ENCODE assay signal across 26 mouse cellular contexts in genomic region chr8:83719693-83720092, GRCm38 (mm10). TPM values are rescaled to one million over a fixed set of nuclear protein-coding genes. Genes with fewer than 3 reads are reported as not detected.
DNase-seq lines count a peak whose midpoint lies in the region; ATAC-seq and TF ChIP-seq lines count a peak whose summit lies in the region.
"Had no signal": no experiment of that assay in that cellular context is flagged by ENCODE, and none has a peak within 500 bp of the region (broad histone marks: within the 10 kb centered on the region; RNA-seq: fewer than 3 reads in every experiment).

No protein-coding gene starts in this region.

- TF ChIP-seq POLR2A in lung, adult 2 months (IDR thresholded peaks at IDR 0.05; ENCODE audit: borderline replicate concordance, extremely low read depth, low read depth, low read length) = peak; percentile 34; the same call in 1 of the 2 replicates
- TF ChIP-seq POLR2A in ES-Bruce4 (IDR thresholded peaks at IDR 0.05; ENCODE audit: insufficient read depth, low read length) = no peak

- no peak for TF ChIP-seq CTCF in gastrocnemius, adult 2 months (IDR thresholded peaks at IDR 0.05)
- TF ChIP-seq CTCF in lung, adult 2 months (IDR thresholded peaks at IDR 0.05; ENCODE audit: insufficient read depth, low read length) = no peak
- no peak for TF ChIP-seq CTCF in lung, postnatal 0 days (IDR thresholded peaks at IDR 0.05)
- no peak for TF ChIP-seq CTCF in ES-Bruce4 (IDR thresholded peaks at IDR 0.05; ENCODE audit: low read depth, low read length)
- TF ChIP-seq CTCF in midbrain, postnatal 0 days (IDR thresholded peaks at IDR 0.05) = no peak

- H3K4me2 ChIP-seq in lung, postnatal 0 days (replicated peaks; ENCODE audit: low read depth, low read length) = no peak overlapping the region
- H3K4me2 ChIP-seq in midbrain, postnatal 0 days (ENCODE audit: low read depth, low read length, poor library complexity, severe bottlenecking) = no peak overlapping the region
- H3K4me2 ChIP-seq: embryonic facial prominence, embryonic 13.5 days; embryonic facial prominence, embryonic 15.5 days; forebrain, embryonic 13.5 days had no signal

- ATAC-seq in lung, postnatal 0 days = no peak
- no peak for ATAC-seq in midbrain, postnatal 0 days (ENCODE audit: low FRiP score)
- ATAC-seq: CD4-positive, CD25-positive, alpha-beta regulatory T cell, adult 4 months; forebrain, embryonic 13.5 days; forebrain, embryonic 16.5 days had no signal

- peak; percentile 6 for DNase-seq in gastrocnemius, adult 2 months
- DNase-seq in gastrocnemius, postnatal 14 days = no peak
- DNase-seq in lung, adult 2 months = no peak
- DNase-seq in lung, postnatal 0 days (ENCODE audit: low spot score) = no peak
- peak; percentile 13 for DNase-seq in naive thymus-derived CD4-positive, alpha-beta T cell, adult 2 months (ENCODE audit: low read depth)
- no peak for DNase-seq in urinary bladder, postnatal 10 days (ENCODE audit: low spot score)
- no peak for DNase-seq in midbrain, postnatal 0 days (ENCODE audit: low spot score)
- DNase-seq: adrenal gland, adult 2 months; adrenal gland, postnatal 10 days; adrenal gland, postnatal 25 days; cerebellum, adult 11 months; cerebellum, adult 18-20 months; cerebellum, adult 8-10 months; cerebellum, adult 9-11 months; cerebellum, postnatal 14 days; cerebellum, postnatal 36 days; embryo, embryonic 11 days had no signal

- peaks cover 9% of the 10 kb centered on the region; the same call in 1 of the 2 replicates for H3K4me1 ChIP-seq in lung, adult 2 months (ENCODE audit: control insufficient read depth, insufficient read depth, low read length)
- no peaks in the 10 kb centered on the region for H3K4me1 ChIP-seq in lung, postnatal 0 days (ENCODE audit: insufficient read depth, low read depth, low read length)
- no peaks in the 10 kb centered on the region for H3K4me1 ChIP-seq in ES-Bruce4 (ENCODE audit: control insufficient read depth, insufficient read depth, low read length)
- H3K4me1 ChIP-seq in midbrain, postnatal 0 days (ENCODE audit: insufficient read depth, low read length) = no peaks in the 10 kb centered on the region

- peaks cover 49% of the 10 kb centered on the region for H3K36me3 ChIP-seq in lung, postnatal 0 days (ENCODE audit: insufficient read depth, low read length)
- peaks cover 65% of the 10 kb centered on the region for H3K36me3 ChIP-seq in ES-Bruce4 (ENCODE audit: control insufficient read depth, insufficient read depth, low read length, poor library complexity, severe bottlenecking)
- H3K36me3 ChIP-seq in midbrain, postnatal 0 days (ENCODE audit: insufficient read depth, low read length) = peaks cover 51% of the 10 kb centered on the region

- 75% methylated on average over 2 of the region's 2 CpGs for WGBS in lung, adult 2 months
- WGBS in lung, postnatal 0 days = 85% methylated on average over 2 of the region's 2 CpGs
- 94% methylated on average over 2 of the region's 2 CpGs for WGBS in midbrain, postnatal 0 days

- H3K9me3 ChIP-seq in lung, postnatal 0 days (ENCODE audit: low read length) = no peaks in the 10 kb centered on the region
- H3K9me3 ChIP-seq in ES-Bruce4 (replicated peaks; ENCODE audit: control insufficient read depth, insufficient read depth, low read length, poor library complexity, severe bottlenecking) = no peaks in the 10 kb centered on the region
- no peaks in the 10 kb centered on the region for H3K9me3 ChIP-seq in midbrain, postnatal 0 days (ENCODE audit: low read length)
- H3K9me3 ChIP-seq: embryonic facial prominence, embryonic 13.5 days; embryonic facial prominence, embryonic 15.5 days; forebrain, embryonic 10.5 days; forebrain, embryonic 13.5 days had no signal

- intact Hi-C loops in gastrocnemius, adult 2 months (cut with DNase I) = no loop called here
- intact Hi-C loops in gastrocnemius, postnatal 14 days (cut with DNase I; ENCODE audit: low total_unique reads) = loop anchor here (5.0 to 10.0 kb wide), 2 partner anchors 55 to 178 kb away; partner anchors contain the start of gene Ptger1

- no peaks in the 10 kb centered on the region for H3K27me3 ChIP-seq in lung, postnatal 0 days (replicated peaks; ENCODE audit: insufficient read depth, low read length)
- H3K27me3 ChIP-seq in ES-Bruce4 (ENCODE audit: control insufficient read depth, insufficient read depth, low read length, poor library complexity, severe bottlenecking) = no peaks in the 10 kb centered on the region
- no peaks in the 10 kb centered on the region for H3K27me3 ChIP-seq in midbrain, postnatal 0 days (ENCODE audit: insufficient read depth, low read length)
- H3K27me3 ChIP-seq: CH12.LX; embryonic facial prominence, embryonic 13.5 days; embryonic facial prominence, embryonic 15.5 days; forebrain, embryonic 13.5 days had no signal

- no peak overlapping the region for H3K9ac ChIP-seq in lung, postnatal 0 days (replicated peaks; ENCODE audit: low read depth)
- H3K9ac ChIP-seq in ES-Bruce4 (ENCODE audit: low read depth, poor library complexity, severe bottlenecking) = no peak overlapping the region
- no peak overlapping the region for H3K9ac ChIP-seq in midbrain, postnatal 0 days (replicated peaks; ENCODE audit: low read length, poor library complexity, severe bottlenecking)
- H3K9ac ChIP-seq: embryonic facial prominence, embryonic 13.5 days; embryonic facial prominence, embryonic 15.5 days; forebrain, embryonic 13.5 days had no signal

- no peak overlapping the region for H3K27ac ChIP-seq in gastrocnemius, adult 2 months
- H3K27ac ChIP-seq in lung, postnatal 0 days (ENCODE audit: low read length) = no peak overlapping the region
- 0 out of 2 replicates have a peak overlapping the region, but pooled peaks have one; percentile 6 for H3K27ac ChIP-seq in ES-Bruce4 (ENCODE audit: insufficient read depth, low read length)
- H3K27ac ChIP-seq in midbrain, postnatal 0 days (ENCODE audit: low read depth, low read length) = no peak overlapping the region
- H3K27ac ChIP-seq: embryonic facial prominence, embryonic 13.5 days; embryonic facial prominence, embryonic 15.5 days; forebrain, embryonic 10.5 days; forebrain, embryonic 13.5 days had no signal

- TF ChIP-seq EP300 in lung, postnatal 0 days (IDR thresholded peaks at IDR 0.05) = no peak
- TF ChIP-seq EP300 in ES-Bruce4 (IDR thresholded peaks at IDR 0.05; ENCODE audit: insufficient read depth, low read depth, low read length) = no peak

- H3K4me3 ChIP-seq in gastrocnemius, adult 2 months = no peak overlapping the region
- no peak overlapping the region for H3K4me3 ChIP-seq in lung, adult 2 months (replicated peaks; ENCODE audit: extremely low read depth, low read depth, low read length)
- H3K4me3 ChIP-seq in lung, postnatal 0 days (ENCODE audit: low read depth, low read length) = no peak overlapping the region
- no peak overlapping the region for H3K4me3 ChIP-seq in ES-Bruce4 (ENCODE audit: low read depth, low read length)
- no peak overlapping the region for H3K4me3 ChIP-seq in midbrain, postnatal 0 days (ENCODE audit: low read depth, low read length)
- H3K4me3 ChIP-seq: embryonic facial prominence, embryonic 13.5 days; embryonic facial prominence, embryonic 15.5 days; erythroblast, embryonic 14.5 days; forebrain, embryonic 10.5 days; forebrain, embryonic 13.5 days had no signal

RNA-seq across cellular contexts. Expression of gene Ddx39, which starts 4.7 kb away (rescaled TPM):
- 10 to 100 TPM; 11.2 to 13.1 TPM for total RNA-seq in gastrocnemius, adult 2 months (2021)
- 10 to 100 TPM; 11.0 to 14.7 TPM for total RNA-seq in gastrocnemius, postnatal 14 days (2021)
- 18.4 and 24.0 TPM in 2 replicates for polyA plus RNA-seq in lung, adult 2 months (2012; rRNA removed)
- 51.0 and 53.9 TPM in 2 replicates for polyA plus RNA-seq in lung, postnatal 0 days (2015; fragmentation: Nextera tagmentation; extraction: Ambion mirVana)
- polyA plus RNA-seq in ES-Bruce4 (2011; ENCODE audit: insufficient read depth, insufficient read length, low read depth, missing spikeins) = 117 and 121 TPM in 2 replicates
- 38.1 and 47.3 TPM in 2 replicates for total RNA-seq in midbrain, postnatal 0 days (2014; rRNA removed)
- polyA plus RNA-seq in midbrain, postnatal 0 days (2015; fragmentation: Nextera tagmentation; extraction: Ambion mirVana) = 68.2 and 76.6 TPM in 2 replicates

RNA-seq across cellular contexts. Expression of gene Pkn1, which starts 20.7 kb away (rescaled TPM):
- total RNA-seq in gastrocnemius, adult 2 months (2021) = 10 to 100 TPM; 25.8 to 29.9 TPM
- total RNA-seq in gastrocnemius, postnatal 14 days (2021) = 10 to 100 TPM; 52.5 to 52.6 TPM
- 148 and 168 TPM in 2 replicates for polyA plus RNA-seq in lung, adult 2 months (2012; rRNA removed)
- 32.2 and 34.4 TPM in 2 replicates for polyA plus RNA-seq in lung, postnatal 0 days (2015; fragmentation: Nextera tagmentation; extraction: Ambion mirVana)
- polyA plus RNA-seq in ES-Bruce4 (2011; ENCODE audit: insufficient read depth, insufficient read length, low read depth, missing spikeins) = 19.9 and 20.2 TPM in 2 replicates
- total RNA-seq in midbrain, postnatal 0 days (2014; rRNA removed) = 63.9 and 71.2 TPM in 2 replicates
- 21.3 and 21.7 TPM in 2 replicates for polyA plus RNA-seq in midbrain, postnatal 0 days (2015; fragmentation: Nextera tagmentation; extraction: Ambion mirVana)

RNA-seq across cellular contexts. Expression of gene Adgre5, which starts 21.4 kb away (rescaled TPM):
- 10 to 100 TPM; 16.3 to 27.7 TPM for total RNA-seq in gastrocnemius, adult 2 months (2021)
- 10 to 100 TPM; 31.6 to 40.0 TPM for total RNA-seq in gastrocnemius, postnatal 14 days (2021)
- 557 and 634 TPM in 2 replicates for polyA plus RNA-seq in lung, adult 2 months (2012; rRNA removed)
- 145 and 146 TPM in 2 replicates for polyA plus RNA-seq in lung, postnatal 0 days (2015; fragmentation: Nextera tagmentation; extraction: Ambion mirVana)
- 16.8 and 17.5 TPM in 2 replicates for polyA plus RNA-seq in ES-Bruce4 (2011; ENCODE audit: insufficient read depth, insufficient read length, low read depth, missing spikeins)
- total RNA-seq in midbrain, postnatal 0 days (2014; rRNA removed) = 10.4 and 24.3 TPM in 2 replicates
- 7.7 and 8.3 TPM in 2 replicates for polyA plus RNA-seq in midbrain, postnatal 0 days (2015; fragmentation: Nextera tagmentation; extraction: Ambion mirVana)

RNA-seq across cellular contexts. Expression of gene Ptger1, which starts 53.2 kb away (rescaled TPM):
- total RNA-seq in gastrocnemius, adult 2 months (2021) = under 1 TPM; 0.08 to 0.39 TPM
- total RNA-seq in gastrocnemius, postnatal 14 days (2021) = under 1 TPM; 0.13 to 0.49 TPM
- polyA plus RNA-seq in lung, adult 2 months (2012; rRNA removed) = 6.8 and 7.8 TPM in 2 replicates
- 1.3 and 1.4 TPM in 2 replicates for polyA plus RNA-seq in lung, postnatal 0 days (2015; fragmentation: Nextera tagmentation; extraction: Ambion mirVana)
- 0.58 TPM in 1 of 2 replicates, not detected in the other for polyA plus RNA-seq in ES-Bruce4 (2011; ENCODE audit: insufficient read depth, insufficient read length, low read depth, missing spikeins)
- 0.55 and 0.85 TPM in 2 replicates for total RNA-seq in midbrain, postnatal 0 days (2014; rRNA removed)
- polyA plus RNA-seq in midbrain, postnatal 0 days (2015; fragmentation: Nextera tagmentation; extraction: Ambion mirVana) = 0.27 and 0.36 TPM in 2 replicates

Comparison
In these comparisons a context has a peak if more than half of its experiments do, and no peak if none do; other contexts are left out.
1. DNase-seq: peak in gastrocnemius, adult 2 months (single experiment) and naive thymus-derived CD4-positive, alpha-beta T cell, adult 2 months (single experiment); none in gastrocnemius, postnatal 14 days (single experiment), lung, adult 2 months (single experiment), lung, postnatal 0 days (single experiment), urinary bladder, postnatal 10 days (single experiment) and midbrain, postnatal 0 days (single experiment).